8 mouse cellular contexts compared by ENCODE assay signal in the genomic region with DNA sequence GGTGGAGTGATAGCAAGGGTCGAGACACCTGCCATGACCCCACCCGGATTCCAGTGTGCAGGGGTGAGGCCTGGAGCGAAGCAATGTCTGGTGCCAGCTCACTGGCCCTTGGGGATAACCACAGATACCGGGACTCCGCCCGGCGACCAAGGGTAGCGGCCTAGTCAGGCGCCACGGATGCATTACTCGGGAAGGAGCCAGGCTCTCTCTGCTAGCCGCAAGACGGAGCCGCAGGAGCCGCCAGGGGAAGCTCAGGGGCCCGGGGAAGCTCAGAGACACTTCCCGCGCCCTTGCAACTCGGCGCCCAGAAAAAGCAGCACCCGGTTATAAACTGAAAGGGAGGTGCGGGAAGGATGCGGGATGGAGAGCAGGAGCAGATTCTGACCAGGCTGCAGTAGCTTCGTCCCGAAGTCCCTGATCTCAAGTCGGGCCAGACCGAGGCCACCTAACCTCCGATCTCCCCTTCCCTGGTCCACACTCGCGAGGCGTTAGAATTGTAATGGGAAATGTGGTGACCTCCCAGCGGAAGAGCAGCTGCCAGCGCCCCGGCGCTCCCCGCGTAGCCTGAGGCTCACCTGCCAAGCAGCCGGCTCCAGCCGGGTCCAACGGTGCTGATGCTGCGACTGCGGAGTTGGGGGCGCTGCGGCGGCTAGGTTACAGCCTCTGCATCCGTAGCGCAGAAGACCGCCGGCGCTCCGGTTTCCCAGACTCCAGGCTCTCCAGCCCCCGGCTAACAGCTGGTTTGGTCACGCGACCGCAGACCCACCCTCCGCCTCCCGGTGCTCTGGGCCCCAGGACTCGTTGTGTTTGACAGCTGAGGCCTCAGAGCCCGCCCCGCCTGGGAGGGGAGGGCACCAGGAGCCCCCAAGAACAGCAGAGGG. TPM values are rescaled to one million over a fixed set of nuclear protein-coding genes. Genes with fewer than 3 reads are reported as not detected.
DNase-seq lines count a peak whose midpoint lies in the region; ATAC-seq and TF ChIP-seq lines count a peak whose summit lies in the region.

A gene (minus strand): TSS at position 825 of the 881 bp plus-strand sequence.

- H3K4me3 ChIP-seq in embryonic facial prominence, embryonic 10.5 days = peak within 1 kb of the TSS; percentile 68
- peak within 1 kb of the TSS; percentile 47 for H3K4me3 ChIP-seq in intestine, postnatal 0 days (ENCODE audit: low read depth, low read length)
- peak within 1 kb of the TSS; percentile 64 for H3K4me3 ChIP-seq in midbrain, embryonic 11.5 days (ENCODE audit: low read depth, low read length)
- peak within 1 kb of the TSS; percentile 55 for H3K4me3 ChIP-seq in stomach, embryonic 16.5 days (replicated peaks; ENCODE audit: low read length)

- H3K9ac ChIP-seq in intestine, postnatal 0 days (ENCODE audit: low read depth, low read length) = 0 out of 2 replicates have a peak within 1 kb of the TSS, but pooled peaks have one; percentile 4
- peak within 1 kb of the TSS; percentile 87 for H3K9ac ChIP-seq in midbrain, embryonic 11.5 days (ENCODE audit: low read length)
- peak within 1 kb of the TSS; percentile 70 for H3K9ac ChIP-seq in stomach, embryonic 16.5 days (ENCODE audit: low read length)

- no peak; the same call in 1 of the 2 replicates for TF ChIP-seq CTCF in intestine, postnatal 0 days (IDR thresholded peaks at IDR 0.05; ENCODE audit: low read depth)

- no peaks in the 10 kb centered on the region for H3K36me3 ChIP-seq in embryonic facial prominence, embryonic 10.5 days (replicated peaks)
- no peaks in the 10 kb centered on the region for H3K36me3 ChIP-seq in intestine, postnatal 0 days (ENCODE audit: control insufficient read depth, insufficient read depth)
- H3K36me3 ChIP-seq in midbrain, embryonic 11.5 days (ENCODE audit: control insufficient read depth, insufficient read depth, low read length) = no peaks in the 10 kb centered on the region
- no peaks in the 10 kb centered on the region for H3K36me3 ChIP-seq in stomach, embryonic 16.5 days (ENCODE audit: control insufficient read depth, insufficient read depth, low read length)

- peak within 1 kb of the TSS; percentile 85 for H3K27ac ChIP-seq in embryonic facial prominence, embryonic 10.5 days (replicated peaks)
- no peak within 1 kb of the TSS; the same call in 1 of the 2 replicates for H3K27ac ChIP-seq in intestine, postnatal 0 days (ENCODE audit: low read depth, low read length)
- H3K27ac ChIP-seq in midbrain, embryonic 11.5 days (ENCODE audit: low read depth, low read length) = peak within 1 kb of the TSS; percentile 92
- H3K27ac ChIP-seq in stomach, embryonic 16.5 days (ENCODE audit: low read length) = peak within 1 kb of the TSS; percentile 39; the same call in 1 of the 2 replicates

- no peaks in the 10 kb centered on the region for H3K9me3 ChIP-seq in embryonic facial prominence, embryonic 10.5 days
- H3K9me3 ChIP-seq in intestine, postnatal 0 days (ENCODE audit: control insufficient read depth) = no peaks in the 10 kb centered on the region
- H3K9me3 ChIP-seq in midbrain, embryonic 11.5 days (ENCODE audit: control insufficient read depth, low read length) = no peaks in the 10 kb centered on the region
- no peaks in the 10 kb centered on the region for H3K9me3 ChIP-seq in stomach, embryonic 16.5 days (replicated peaks; ENCODE audit: control insufficient read depth, low read length)

- intact Hi-C loops in left cerebral cortex, postnatal 4 days (cut with DNase I) = no loop called here

- peaks cover 47% of the 10 kb centered on the region for H3K4me1 ChIP-seq in embryonic facial prominence, embryonic 10.5 days
- no peaks in the 10 kb centered on the region for H3K4me1 ChIP-seq in intestine, postnatal 0 days (replicated peaks; ENCODE audit: control insufficient read depth, insufficient read depth, low read length)
- H3K4me1 ChIP-seq in midbrain, embryonic 11.5 days (ENCODE audit: control insufficient read depth, insufficient read depth, low read length) = peaks cover 27% of the 10 kb centered on the region
- 0 out of 2 replicates have a peak, but pooled peaks cover 4% of the 10 kb centered on the region for H3K4me1 ChIP-seq in stomach, embryonic 16.5 days (ENCODE audit: control insufficient read depth, insufficient read depth, low read length)

- peak; percentile 21 for DNase-seq in kidney, adult 11 months
- DNase-seq in kidney, adult 9 months = no peak
- DNase-seq in embryonic facial prominence, embryonic 10.5 days (ENCODE audit: low spot score) = peak; percentile 86
- DNase-seq in heart, adult 11 months = peak; percentile 98
- DNase-seq in left cerebral cortex, postnatal 4 days = peak; percentile 78
- DNase-seq in midbrain, embryonic 11.5 days (ENCODE audit: low spot score, missing footprints) = peak; percentile 97

- peak within 1 kb of the TSS; percentile 93 for H3K4me2 ChIP-seq in intestine, postnatal 0 days (replicated peaks; ENCODE audit: low read depth)
- peak within 1 kb of the TSS; percentile 83 for H3K4me2 ChIP-seq in midbrain, embryonic 11.5 days
- peak within 1 kb of the TSS; percentile 93 for H3K4me2 ChIP-seq in stomach, embryonic 16.5 days (ENCODE audit: low read depth, low read length)

- peaks cover 36% of the 10 kb centered on the region for H3K27me3 ChIP-seq in embryonic facial prominence, embryonic 10.5 days (replicated peaks; ENCODE audit: low read depth, poor library complexity, severe bottlenecking)
- no peaks in the 10 kb centered on the region; the same call in 1 of the 2 replicates for H3K27me3 ChIP-seq in intestine, postnatal 0 days (replicated peaks; ENCODE audit: control insufficient read depth, insufficient read depth, low read length)
- no peaks in the 10 kb centered on the region for H3K27me3 ChIP-seq in midbrain, embryonic 11.5 days (ENCODE audit: control insufficient read depth, insufficient read depth, low read length)
- no peaks in the 10 kb centered on the region for H3K27me3 ChIP-seq in stomach, embryonic 16.5 days (ENCODE audit: control insufficient read depth, insufficient read depth, low read length)

- ATAC-seq in intestine, postnatal 0 days = peak; percentile 43
- ATAC-seq in midbrain, embryonic 11.5 days (ENCODE audit: low FRiP score) = peak; percentile 88
- peak; percentile 84 for ATAC-seq in stomach, embryonic 16.5 days (ENCODE audit: insufficient read depth, low FRiP score)

- WGBS in embryonic facial prominence, embryonic 10.5 days = under 1% methylated on average over 60 of the region's 60 CpGs
- 2% methylated on average over 60 of the region's 60 CpGs for WGBS in intestine, postnatal 0 days
- under 1% methylated on average over 59 of the region's 60 CpGs for WGBS in midbrain, embryonic 11.5 days
- 2% methylated on average over 60 of the region's 60 CpGs for WGBS in stomach, embryonic 16.5 days

RNA-seq across cellular contexts. Expression of the gene that starts here (rescaled TPM):
- 20.0 and 24.0 TPM in 2 replicates for polyA plus RNA-seq in embryonic facial prominence, embryonic 10.5 days (2016; fragmentation: Nextera tagmentation; extraction: Ambion mirVana)
- 2.5 and 4.4 TPM in 2 replicates for polyA plus RNA-seq in intestine, postnatal 0 days (2015; fragmentation: Nextera tagmentation; extraction: Ambion mirVana)
- total RNA-seq in left cerebral cortex, postnatal 4 days (2021) = 100 to 1,000 TPM; 180 to 182 TPM
- 69.5 and 73.3 TPM in 2 replicates for polyA plus RNA-seq in midbrain, embryonic 11.5 days (2014; fragmentation: Nextera tagmentation; extraction: Ambion mirVana)
- 6.9 and 8.3 TPM in 2 replicates for polyA plus RNA-seq in stomach, embryonic 16.5 days (2015; fragmentation: Nextera tagmentation; extraction: Ambion mirVana)

Comparison
In these comparisons a context has a peak if more than half of its experiments do, and no peak if none do; other contexts are left out.
1. H3K9ac ChIP-seq: peak in every context shown above with its lines; median percentile 87 in midbrain, embryonic 11.5 days; 70 in stomach, embryonic 16.5 days; 4 in intestine, postnatal 0 days.